Mouse (Mus musculus): ENCODE data around the gene Synj2bp.
"Not testable (repeated sequence)": the region's sequence is repeated elsewhere in the genome, so short reads cannot be mapped to it uniquely, and the experiment has no call there.

The Synj2bp gene

GRCm38 (mm10) chr12:81532316-81533028 lies at the start of gene Synj2bp, which contains the start of gene Gm20498:
Gene Synj2bp, minus strand, starts transcription at chr12:81532911.
Gene Gm20498, minus strand, starts transcription at chr12:81532905.
- DNase-seq, result peak; percentile 90 to 93

DNA sequence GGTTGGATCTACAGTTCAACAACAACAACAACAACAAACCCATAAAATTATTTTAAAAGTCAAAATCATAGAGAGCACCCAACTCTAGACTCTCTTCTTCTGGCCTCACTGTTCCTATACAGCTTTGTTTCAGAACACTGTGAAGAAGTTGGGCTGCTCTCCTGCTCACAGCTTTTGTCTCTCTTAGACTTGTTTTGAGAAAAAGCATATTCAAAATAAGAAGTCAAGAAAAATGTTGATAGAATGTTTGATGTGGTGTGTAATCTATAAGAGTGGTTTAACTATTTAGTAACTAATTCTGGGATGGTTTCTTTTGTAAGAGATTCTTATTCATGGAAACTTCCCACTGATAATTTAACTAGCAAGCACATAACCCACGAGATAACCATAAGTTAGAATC lies 35.7 kb upstream of the Synj2bp start, which contains the start of gene Adam21:
Gene Adam21 (minus strand): TSS at position 101 of the 400 bp plus-strand sequence.
- DNase-seq, result no peak

DNA sequence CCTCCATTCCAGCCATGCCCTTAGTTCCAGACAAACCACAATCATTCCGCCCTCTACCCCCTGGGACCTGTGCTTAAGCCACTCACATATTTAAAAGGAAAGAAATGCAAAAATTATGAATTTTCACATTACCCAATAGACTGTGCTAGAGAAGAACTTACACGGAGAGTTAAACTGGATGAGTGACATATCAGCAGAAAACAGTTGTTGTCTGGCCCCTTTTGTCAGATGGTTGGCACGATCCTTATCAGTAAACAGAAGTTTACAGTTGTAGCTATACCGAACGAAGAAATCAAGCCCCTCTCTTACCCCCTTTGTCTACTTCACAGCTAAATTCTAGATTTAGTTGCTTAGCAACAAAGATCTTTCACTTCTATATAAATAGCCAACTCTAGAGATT lies 35.2 kb upstream of the Synj2bp start:
- no peak for DNase-seq

GRCm38 (mm10) chr12:81564173-81564572 lies 31.5 kb upstream of the Synj2bp start:
- DNase-seq, result no peak

GRCm38 (mm10) chr12:81549286-81549685 lies 16.6 kb upstream of the Synj2bp start:
- DNase-seq, result no peak

DNA sequence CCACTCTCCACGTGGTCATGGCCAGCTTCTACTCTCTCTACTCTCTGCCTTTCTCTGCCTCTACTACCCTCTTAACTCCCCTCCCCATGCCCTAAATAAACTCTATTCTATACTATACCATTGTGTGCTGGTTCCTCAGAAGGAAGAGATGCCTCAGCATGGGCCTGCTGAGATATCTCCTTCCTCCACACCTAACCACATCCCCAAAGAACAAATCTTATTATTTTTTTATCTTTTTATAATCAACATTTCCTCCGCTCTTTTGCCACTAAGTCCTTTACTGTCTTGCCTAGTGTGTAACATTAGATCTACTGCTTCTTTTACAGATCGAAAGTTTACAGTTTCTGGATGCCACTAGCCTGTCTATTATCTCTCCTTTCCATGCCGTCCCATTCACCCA lies 14.5 kb upstream of the Synj2bp start:
- no peak for DNase-seq

DNA sequence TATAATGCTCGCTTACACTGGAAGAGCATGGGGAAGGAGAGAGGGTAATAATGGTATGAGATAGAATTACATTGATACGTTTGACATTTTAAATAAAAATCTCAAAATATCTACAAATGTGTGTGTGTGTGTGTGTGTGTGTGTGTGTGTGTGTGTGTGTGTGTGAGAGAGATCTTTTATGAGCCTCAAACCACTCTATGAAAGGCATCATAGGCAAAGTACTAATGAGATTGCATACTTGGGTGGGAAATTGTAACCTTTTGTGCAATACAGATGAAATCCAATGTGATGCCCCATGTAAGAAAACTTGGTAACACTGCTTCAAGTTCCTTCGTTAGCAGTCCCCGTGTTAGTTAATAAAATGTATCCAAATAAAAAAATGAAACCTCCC lies 313 bp upstream of the Synj2bp start:
- no peak for DNase-seq

- not testable (repeated sequence) for DNase-seq
These were observed 2.1 kb downstream of the Synj2bp start for GRCm38 (mm10) chr12:81530587-81530986.

DNA sequence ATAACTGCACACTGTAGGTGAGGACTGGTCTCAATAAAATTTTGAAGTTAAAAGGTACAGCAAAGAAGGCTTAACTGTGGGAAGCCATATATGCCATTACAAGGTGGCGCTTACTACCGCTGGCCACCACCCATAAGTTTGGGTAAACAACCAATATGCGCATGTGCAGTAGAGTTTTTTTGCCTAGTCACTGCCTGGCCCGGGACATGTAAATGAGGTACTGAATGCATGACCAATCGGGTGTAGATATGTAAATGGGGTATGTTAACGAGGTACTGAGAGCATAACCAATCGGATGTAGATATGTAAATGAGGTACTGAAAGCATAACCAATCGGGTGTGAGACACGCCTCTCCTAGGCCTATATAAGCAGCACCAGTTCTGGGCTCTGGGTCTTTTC lies 35.8 kb downstream of the Synj2bp start:
- not testable (repeated sequence) for DNase-seq

DNA sequence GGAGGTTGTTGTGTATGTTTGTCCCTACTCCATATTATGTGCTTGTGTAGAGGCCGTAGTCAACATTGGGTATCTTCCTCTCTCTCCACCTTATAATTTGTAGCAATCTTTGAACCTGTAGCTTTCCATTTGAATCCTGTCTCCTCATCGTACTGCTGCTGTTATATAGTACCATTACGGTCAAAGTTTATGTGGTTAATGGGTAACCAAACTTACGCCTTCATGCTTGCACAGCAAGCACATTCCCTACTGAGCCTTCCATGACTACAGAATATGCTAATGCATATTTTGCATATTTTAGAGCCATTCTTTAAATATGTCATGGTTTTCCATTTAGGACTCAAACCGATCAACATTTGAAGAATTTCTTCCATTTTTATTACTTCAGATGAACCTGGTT lies 42.2 kb downstream of the Synj2bp start:
- DNase-seq, result no peak

DNA sequence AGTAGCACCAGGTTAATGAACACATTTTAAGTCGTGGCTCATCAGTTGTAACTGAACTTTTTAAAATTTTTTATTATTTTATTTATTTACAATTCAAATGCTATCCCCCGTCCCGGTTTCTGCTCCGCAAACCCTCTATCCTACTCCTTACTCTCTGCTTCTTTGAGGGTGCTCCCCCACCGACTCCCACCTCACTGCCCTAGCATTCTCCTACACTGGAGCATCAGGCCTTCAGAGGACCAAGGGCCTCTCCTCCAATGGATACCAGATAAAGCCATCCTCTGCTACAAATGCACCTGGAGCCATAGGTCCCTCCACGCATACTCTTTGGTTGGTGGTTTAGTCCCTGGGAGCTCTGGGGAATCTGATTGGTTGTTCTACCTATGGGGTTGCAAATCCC lies 47.4 kb downstream of the Synj2bp start:
- DNase-seq, result peak in 1 of 2 experiments; percentile 16

- peak; percentile 87 for DNase-seq
These were observed 48.0 kb downstream of the Synj2bp start, which contains the start of gene Cox16 for GRCm38 (mm10) chr12:81484727-81485191. Gene Cox16, minus strand, starts transcription at chr12:81485127.

- no peak for DNase-seq
These were observed 48.5 kb downstream of the Synj2bp start for GRCm38 (mm10) chr12:81484212-81484611.

DNA sequence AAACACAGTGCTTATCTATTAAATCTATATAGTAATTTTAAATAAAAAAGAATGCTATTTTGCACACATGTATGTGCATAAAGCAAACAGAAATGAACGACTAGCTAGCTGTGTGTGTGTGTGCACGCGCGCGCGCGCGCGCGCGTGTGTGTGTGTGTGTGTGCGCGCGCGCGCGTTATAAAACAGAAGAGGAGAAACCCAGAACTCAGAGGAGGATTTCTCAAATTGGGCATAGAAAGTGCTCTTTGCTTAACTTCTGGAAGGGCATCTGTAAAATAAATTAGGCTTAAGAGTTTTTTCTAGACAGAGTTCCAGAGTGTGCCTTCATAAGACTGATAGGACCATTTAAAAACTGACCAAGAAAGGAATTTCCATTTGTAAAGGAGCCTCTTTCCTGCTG lies 49.1 kb downstream of the Synj2bp start:
- DNase-seq, result peak; percentile 15 to 36

DNA sequence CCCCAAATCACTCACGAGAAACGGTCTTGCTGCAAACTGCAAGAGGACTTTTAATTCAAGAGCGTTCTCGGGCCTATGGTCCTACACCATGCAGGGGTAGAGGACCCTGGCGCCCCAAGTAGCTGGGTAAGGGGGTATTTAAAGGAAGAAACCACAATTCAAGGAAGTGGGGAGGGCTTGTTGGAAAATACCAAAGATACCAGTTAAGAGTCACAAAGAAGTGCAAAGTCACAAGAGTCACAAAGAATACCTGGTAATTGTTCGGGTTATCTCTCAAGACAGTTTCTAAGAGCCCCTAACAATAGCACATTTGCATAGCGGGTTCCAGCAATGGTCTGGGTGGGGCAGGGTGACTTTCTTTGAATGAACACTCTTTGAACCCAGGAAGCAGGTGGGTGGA lies 73.7 kb downstream of the Synj2bp start:
- not testable (repeated sequence) for DNase-seq

All from cerebellum, adult 18-20 months (tissue).